Comparison of ENCODE assay signal across 1 mouse cellular context in the genomic region with DNA sequence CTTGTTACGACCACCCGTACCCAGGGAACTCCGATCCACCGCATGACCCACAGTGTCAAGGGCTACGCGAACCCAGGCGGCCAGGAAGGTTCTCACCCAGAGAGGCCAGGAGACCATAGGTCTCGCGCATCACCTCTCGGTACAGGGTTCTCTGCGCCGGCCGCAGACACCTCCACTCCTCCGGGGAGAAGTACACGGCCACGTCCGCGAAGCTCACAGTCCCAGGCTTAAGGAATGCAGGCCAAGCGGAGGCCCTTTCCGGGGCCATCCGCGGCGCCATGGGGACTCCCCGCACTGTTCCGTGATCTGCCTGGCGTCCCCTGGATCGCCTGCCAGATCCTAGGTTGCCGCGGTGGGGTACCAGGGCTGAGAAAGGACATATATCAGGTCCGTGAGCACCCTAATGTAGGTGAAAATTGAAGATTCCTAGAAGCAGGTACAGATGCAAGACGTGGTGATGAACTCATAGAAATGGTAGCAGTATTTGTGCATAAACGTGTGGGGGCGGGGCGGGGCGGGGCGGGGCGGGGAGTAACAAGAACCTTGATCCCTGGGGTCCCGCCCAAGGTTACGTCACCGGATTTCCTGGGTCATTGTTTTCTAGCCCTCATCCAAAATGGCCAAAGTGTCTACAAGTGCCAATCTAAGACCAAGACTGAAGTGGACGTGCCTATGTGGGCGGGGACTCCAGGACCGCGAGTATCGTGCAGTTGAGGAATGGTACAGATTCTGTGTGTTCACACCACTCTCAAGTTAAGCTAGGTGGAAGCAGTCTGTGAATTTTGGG.
TF ChIP-seq lines count a peak whose summit lies in the region.

E430018J23Rik (minus strand) TSS at position 473 of the 787 bp plus-strand sequence.

TF ChIP-seq in myocyte, 11 proteins besides CTCF, POLR2A, EP300 and RAD21 (continued from another document):
- TF ChIP-seq MYOD1 (IDR thresholded peaks at IDR 0.05; ENCODE audit: control insufficient read depth in 1 of 3, insufficient read length in 2 of 3, low read depth in 2 of 3): no peak
TF ChIP-seq in myocyte: peak in this region for 1.
